Mouse (Mus musculus): Measurements from ENCODE around the gene Lpcat4.

Gene Lpcat4

DNA sequence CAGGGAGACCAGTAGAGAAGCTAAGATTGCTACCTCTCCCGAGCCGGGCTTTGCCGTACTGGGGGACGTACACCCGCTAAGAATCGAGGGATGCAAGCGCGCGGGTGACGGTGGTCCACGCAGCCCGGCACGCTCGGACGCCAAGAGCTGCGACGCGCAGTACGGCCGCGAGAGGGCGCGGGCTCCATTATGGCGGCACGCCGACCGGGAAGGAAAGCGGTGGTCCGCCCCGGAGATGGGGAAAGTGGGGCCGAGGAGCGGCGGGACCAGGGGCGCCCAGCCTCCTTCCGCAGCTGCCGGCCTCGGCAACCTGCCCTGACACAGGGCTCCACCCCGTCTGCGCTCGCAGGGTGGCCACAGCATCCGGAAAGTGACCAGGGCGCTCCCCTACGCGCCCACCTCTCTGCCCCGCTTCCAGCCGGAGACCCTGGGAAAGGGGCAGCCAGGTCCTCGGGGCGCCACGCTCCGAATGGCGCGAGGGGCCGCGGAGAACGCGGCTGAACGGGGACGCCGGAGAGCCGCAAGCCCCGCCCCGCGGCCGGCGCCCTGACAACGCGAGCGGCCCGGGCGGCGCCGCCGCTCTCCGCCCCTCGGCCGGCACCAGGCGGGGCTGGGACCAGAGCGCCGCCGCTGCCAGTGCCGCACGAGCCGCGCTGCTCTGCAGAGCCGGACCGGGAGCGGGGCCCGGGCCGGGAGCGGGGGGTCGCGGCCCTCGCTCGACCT lies at the start of gene Lpcat4:
Gene Lpcat4 (plus strand): TSS at position 257 of the 723 bp plus-strand sequence.
- DNase-seq: peak; percentile 97

DNA sequence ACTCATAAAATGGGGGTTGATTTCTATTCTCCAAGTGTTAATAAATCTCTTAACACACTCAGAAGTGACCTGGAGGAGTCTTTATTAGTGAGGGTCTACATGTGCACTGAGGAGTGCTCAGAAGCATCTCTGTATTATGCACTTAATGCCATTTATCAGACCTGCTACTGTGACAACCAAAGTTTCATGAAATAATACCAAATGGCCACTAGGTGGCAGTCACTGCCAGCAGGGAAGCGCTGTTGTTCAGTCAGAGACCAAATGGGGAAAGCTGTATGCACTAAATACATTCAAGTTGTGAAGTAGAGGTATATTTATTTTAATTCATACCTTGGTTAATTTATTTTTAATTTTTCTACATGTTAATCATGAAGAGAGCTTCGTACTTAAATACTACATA lies 42.4 kb upstream of the Lpcat4 start:
- peak; percentile 56 to 66 for DNase-seq

DNA sequence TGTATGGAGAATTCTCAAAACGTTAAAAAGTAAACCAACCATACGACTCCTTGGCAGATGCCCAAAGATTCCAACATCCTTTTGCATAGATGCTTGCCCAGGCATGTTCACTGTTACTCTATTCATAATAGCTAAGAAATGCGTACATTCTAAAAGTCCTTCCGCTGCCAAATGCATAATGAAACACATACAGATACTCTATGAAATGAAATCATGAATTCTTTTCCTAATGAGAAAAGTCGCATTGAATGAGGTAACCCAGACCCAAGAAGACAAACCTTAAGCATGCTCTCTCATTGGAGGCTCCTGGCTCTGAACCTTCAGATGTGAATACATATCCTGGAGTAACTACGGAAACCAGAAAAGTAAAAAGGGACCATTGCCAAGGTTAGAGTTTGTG lies 36.2 kb upstream of the Lpcat4 start:
- no peak for DNase-seq

DNA sequence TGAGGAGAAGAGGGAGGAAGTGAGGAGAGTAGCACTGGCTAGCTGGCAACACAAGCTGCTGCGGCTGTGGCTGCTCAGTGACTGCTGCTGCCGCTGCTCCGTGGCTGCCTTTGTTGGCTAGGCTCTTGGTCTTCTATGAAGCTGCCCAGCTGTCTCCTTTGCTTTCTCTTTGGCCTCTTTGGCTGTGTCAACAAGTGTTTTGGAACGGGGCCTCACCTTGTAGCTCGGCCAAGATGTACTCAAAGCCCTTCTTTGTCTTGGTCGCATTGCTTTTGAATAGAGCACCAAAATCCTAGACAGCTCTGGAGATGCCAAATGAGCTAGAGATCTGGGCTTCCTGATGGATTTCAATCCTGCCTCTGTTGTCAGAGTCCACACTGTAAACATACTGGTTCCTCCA lies 29.1 kb upstream of the Lpcat4 start:
- DNase-seq: peak; percentile 50 to 68

DNA sequence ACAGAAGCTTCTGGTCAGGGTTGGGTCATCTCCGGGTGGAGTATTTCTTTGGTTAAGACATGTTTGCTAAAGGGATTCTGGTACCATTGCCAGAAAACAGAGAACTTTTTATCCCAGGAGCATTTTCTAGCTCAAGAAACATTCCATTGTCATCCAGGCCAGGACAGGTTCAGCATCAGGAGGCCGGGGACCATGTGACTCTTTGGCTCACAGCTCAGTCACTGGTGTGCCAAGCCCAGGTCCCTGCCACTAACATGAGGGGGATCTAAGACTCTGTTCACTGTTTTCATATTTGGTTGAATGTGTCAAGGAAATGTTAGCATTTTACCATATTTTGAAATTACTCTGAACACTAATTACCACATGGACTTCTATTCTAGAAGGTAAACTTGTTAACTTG lies 28.6 kb upstream of the Lpcat4 start:
- DNase-seq: peak in 1 of 2 experiments; percentile 4

DNA sequence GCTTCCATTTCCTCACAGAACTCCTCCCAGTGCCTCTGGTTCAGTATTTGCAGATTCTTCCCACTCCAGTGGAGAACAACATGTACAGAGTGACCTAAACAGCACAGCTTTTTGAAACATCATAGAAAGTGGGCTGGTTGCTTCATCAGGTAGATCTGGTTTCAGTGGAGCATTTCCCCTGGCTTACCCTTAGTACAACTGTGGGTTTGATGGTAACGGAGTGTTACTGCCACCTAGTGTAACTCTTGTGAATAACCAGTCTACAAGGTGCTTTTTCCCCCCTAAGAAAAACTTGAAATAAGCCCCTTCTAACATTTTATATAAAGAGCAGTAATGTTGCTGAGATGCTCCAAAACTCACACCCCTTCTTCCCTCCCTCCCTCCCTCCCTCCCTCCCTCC lies 23.3 kb upstream of the Lpcat4 start:
- peak; percentile 28 to 40 for DNase-seq

DNA sequence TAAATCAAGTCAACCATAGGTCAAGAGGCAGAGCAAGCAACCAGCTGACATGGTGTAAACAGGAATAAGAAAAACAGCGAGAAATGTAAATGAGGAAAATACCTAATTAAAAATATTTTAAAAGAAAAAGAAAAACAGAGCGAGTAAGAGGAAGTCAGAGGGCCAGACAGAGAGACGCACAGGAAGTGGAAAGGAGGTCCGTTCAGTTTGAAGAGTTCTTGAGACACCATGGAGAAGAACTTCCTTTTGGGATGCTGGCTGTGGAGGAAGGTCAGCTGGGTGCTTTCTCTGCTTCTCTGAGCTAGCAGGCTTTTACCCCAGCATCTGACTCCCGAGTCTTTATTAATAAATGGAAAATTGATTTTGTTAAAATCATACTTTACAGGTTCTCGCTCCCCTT lies 21.7 kb upstream of the Lpcat4 start:
- no peak for DNase-seq

DNA sequence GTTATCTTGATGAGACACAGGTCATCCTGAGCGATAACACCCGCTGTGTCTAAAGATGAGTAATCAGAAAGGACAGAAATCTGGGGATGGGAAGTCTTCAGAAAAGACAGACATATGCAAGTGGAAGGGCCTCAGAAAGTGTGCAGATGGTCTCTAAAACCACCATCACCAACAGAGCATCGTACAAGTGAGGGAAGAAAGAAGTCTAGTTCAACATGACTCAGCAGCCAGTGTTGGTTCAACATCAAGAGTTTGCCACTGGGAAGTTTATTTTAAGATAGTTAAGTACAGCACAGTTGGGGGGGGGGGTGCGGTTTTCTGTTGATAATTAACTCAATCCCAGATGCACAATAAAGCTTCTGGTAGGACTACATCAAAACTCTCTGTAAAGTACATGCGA lies 18.4 kb upstream of the Lpcat4 start:
- DNase-seq: no peak

DNA sequence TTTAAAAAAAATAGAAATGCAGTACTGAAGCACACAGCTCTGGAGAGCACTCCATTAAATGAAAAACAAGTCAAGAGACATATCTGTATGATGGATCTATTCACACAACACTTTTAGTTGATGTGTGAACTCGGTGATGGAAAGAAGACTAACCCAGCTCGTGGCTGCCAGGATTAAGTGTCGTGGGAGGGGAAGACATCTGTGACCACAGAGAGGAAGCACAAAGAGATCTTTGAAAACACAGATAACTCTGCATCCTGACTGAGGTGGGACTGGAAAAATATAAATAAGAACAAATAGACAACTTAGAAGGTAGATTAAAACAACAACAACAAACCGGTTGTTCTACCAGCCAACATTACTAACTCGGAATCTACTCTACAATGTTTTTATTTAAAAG lies 16.7 kb upstream of the Lpcat4 start:
- DNase-seq: no peak

DNA sequence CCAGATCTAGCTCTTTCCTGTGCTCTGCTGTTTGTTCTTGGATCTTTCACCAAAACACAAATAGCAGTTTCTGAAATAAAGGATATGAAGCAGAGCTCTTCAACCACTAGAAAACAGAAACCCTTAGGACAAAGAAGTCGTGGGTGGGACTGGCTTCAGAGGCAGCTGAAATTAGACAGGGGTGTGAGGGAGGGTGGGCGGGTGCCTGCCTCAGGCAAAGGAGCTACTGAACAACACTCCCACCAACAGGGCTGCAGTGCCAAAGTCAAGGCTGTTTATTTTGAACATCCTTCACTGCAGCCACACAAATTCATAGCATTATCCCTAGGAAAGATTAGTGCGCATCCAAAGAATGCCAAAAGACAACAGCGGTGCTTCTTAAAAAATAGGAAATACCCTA lies 14.9 kb upstream of the Lpcat4 start:
- DNase-seq: no peak

DNA sequence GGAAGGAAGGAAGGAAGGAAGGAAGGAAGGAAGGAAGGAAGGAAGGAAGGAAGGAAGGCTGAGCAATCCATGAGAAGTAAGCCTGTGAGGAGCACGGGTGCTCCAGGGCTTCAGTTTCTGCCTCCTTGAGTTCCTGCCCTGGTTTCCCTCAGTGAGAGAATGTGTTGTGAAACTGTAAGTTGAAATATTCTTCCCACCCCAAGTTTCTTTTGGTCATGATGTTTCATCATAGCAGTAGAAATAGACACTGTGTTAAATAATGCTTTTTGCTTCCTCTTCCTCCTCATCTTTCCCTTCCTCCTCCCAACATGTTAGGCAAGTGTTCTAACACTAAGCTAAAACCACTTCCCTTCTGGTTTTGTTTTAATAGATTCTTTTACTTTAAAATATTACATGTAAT lies 6.6 kb upstream of the Lpcat4 start:
- DNase-seq: no peak

DNA sequence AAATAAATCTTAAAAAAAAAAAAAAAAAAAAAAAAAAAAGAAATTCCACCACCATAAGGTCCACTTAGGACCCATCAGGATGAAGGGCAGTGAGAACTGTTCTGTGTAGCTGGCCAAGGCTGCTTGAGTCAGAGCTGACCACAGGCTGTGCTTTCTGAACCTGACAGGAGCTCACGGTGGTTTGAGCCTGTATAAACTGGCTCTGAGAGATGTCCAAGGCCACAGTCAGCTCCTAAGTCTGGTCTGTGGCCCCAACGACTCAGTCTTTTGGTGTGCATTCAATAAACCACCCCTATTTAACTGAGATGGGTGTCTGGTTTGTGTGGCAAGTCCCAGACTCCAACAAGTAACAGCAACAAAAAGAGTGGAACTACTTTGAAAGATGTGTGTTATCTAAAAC lies 2.6 kb upstream of the Lpcat4 start:
- DNase-seq: no peak

DNA sequence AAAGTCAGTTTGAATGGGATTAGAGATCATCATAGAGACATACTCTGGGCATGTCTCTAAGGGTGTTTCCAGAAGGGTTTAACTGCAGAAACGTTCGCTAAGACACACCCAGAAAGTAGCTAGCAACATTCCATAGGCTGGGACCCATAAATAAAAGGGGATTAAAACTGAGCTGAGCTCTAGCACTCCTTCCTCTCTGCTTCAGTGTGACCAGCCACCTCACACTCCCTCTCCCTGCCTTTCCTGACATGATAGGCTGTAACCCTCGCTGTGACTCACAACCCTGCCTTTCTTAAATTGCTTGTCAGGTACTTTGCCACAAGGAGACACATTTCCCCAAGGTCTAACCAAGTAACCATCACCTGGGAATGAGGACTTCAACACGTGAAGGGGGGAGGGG lies 1.3 kb upstream of the Lpcat4 start:
- no peak for DNase-seq

DNA sequence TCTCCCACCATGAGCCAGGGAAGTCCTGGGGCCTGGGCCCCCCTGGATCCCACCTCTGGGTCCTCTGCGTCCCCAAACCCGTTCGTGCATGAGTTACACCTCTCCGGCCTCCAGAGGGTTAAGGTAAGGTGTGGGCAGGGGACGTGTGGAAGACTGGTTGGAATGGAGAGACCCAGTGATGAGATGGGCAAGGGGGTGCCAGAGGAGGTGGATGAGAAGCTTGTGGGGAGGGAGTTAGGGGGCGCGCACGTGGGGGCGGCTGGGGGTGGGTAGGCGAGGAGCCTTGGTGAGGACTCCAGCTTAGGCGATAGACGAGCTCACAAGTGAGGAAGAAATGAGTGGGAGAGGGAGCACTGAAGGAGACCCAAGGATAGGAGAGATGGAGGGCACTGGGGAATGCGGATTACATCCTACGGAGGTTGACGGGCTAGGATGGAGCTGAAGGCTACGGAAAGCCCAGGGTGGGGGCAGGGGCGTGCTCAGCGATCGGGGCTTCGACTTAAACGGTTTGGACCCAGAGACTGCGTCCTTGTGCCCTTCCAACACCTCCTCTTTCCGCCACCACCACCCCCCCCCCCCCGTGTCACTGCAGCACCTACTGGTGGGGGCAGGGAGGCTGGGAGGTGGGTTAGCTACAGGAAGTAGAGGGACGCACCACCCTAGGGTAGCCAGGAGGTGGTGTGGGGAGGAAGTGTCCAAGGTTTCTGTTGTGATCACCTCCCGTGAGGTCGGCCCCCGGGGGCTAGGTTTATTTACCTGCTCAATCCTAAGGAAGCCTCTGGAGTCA lies 860 bp downstream of the Lpcat4 start:
- DNase-seq: peak; percentile 57 to 71

DNA sequence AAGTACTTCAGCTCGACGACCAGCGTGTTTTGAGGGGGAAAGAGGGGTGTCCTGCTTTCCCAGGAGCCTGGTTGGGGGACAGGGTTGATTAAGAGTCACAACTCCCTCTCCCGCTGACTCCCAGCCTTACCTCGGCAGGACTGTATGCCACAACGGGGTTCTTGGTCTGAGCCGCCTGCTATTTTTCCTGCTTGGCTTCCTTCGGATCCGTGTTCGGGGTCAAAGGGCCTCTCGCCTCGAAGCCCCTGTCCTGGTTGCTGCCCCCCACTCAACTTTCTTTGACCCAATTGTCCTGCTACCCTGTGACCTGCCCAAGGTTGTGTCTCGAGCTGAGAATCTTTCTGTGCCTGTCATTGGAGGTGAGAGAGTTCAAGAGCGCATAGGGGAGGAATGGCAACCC lies 2.5 kb downstream of the Lpcat4 start:
- no peak for DNase-seq

DNA sequence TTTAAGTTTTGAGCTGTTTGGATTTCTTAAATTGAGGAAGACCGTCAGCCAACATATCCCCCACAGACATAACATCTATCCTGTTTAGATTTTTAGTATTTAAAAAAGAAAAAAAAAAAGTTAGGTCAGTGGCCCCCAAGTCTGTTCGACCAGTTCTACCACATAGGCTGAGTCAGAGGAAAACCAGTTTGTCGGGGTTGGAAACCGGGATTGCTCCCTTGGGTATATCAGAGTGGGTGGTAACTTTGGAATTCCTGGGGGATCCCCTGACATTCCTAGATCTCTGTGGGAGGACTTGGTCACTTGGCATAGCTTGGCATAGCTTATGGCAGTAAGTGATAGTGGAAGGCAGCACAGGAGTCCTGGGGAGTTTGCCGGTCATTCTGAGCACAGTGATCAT lies 6.0 kb downstream of the Lpcat4 start:
- DNase-seq: no peak

DNA sequence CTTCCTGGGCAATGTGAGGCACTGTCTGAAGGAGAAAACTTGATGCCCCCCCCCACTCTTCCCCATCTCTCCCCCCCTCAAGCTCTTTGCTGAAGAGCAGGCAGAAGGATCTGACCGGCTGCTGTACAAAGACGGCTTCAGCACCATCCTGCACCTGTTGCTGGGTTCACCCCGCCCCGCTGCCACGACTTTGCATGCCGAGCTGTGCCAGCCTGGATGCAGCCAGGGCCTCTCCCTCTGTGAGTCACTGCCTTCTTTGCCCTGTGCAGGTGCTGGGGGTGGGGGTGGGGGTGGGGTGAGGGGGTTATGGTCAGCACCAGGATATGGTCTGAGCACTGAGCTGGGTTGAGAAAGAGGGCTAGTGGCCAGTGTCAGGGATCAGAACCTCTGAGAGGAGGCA lies 6.9 kb downstream of the Lpcat4 start:
- no peak for DNase-seq

DNA sequence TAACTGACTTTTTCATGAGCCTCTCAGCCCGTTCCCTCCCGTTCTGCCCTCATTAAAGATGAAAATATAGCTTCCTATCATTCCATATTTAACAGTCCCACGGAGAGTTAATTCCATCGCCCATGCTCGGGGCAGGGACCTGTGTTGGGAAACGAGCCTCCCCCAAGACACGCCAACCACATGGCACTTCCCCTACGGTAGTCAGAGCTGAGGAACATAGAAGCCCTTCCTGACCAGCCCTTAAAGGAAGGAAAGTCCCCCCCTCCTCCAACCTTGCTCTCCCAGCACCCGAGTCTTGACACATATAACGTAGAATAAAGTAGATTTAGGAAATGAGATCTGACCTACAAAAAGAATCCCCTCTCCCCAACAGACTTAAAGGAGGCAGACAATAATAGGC lies 8.1 kb downstream of the Lpcat4 start:
- DNase-seq: no peak

DNA sequence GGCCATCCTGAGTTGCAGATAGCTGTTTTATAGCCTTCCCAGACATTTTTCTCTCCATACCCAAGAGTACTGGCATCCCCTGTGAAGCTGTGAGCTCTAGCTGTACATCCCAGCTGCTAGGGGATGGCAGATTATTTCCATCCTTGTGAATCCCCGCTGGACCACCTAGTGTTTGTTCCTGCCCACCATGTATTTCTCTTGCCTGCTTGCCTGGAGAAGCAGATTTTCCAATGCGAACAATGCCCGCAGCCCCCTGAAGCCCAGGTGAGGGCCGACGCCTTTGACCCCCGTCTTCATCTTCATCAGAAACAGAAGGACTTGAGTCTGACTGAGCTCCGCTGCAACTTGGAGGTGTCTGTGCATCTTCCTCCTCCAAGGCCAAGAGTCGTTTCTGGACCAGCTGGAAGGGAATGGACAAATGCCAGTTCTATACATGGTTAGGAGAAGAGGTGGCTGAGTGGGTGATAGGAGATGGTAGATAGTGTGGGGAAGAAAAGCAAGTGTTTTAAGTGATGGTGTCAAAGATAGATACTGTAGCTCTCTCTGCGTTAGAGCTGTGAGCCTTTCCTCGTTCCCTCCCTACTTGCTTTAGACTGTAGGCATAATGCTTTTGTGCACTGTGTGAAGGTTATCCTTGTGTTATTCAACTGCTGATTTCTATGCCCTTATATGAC lies 10.6 kb downstream of the Lpcat4 start:
- DNase-seq: no peak

DNA sequence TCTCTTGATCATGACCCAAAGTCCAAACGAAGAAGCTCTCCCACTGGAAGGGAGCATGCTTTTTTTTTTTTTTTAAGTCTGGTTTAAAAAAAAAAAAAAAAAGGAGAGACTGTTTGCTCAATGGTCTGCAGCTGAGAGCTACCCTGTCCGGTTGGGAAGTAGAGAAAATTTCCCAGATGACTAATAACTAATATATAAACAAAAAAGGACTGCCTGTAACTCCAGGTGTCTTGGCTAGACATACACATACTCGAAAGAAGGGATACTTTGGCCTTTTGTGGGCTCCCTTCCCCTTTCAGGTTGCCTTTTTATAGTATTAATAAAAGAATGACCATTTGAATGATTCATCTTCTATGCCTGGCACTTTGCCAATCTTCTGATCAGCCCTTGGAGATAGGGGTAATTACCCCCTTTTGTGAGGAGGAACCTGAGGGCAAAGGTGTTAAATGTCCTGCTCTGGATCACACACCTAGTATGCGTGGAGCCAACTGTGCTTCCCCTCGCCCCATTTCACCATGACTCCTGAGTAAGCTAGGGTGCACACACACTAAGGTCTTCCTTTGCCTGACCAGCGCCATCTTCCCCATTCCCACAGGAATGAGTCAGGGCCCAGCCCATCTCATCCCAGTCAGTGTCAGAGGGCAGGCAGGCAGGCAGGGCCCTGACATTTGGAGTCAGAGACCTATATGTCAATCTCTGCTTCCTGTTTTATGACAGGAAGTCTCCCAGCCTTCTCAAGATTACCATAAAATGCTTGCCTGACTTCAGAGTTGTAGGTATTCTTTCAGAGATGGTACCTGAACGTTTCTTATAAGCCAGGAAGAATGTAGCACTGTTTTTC lies 15.6 kb downstream of the Lpcat4 start:
- DNase-seq: no peak

DNA sequence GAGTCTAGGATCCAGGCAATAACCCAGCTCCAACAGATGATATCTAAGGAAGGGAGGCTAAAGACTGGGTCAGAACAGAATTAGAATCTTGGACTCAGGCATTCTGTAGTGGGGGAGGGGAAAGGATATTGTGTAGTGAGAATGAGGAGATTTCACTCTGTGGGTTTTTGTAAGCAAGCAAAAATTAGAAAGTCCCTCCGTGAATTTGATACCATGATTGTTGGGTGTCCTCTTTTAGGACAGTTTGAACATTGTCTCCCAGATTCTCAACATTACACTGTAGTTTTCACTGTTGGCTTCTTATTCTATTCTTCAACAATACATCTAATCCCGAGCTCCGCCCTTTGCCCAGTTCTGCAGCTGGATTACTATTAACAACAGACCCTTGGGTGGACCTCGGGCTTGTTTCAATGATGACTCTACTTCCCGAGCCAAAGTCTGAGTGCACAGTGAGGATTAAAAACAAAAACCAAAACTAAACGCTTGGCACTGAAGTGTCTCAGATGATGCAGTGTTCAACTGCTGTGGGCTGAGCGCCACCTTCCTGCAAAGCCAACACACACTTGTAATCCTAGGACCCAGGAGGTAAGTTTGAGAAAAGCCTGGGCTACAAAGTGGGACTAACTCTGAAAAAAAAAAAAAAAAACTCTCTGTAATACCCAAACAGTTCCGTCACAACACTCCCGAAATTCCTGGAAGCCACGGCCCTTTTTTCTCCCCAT lies 20.1 kb downstream of the Lpcat4 start, which contains the start of gene Nutm1:
Gene Nutm1 (minus strand): TSS at position 51 of the 722 bp plus-strand sequence.
- no peak for DNase-seq

All from cerebellum, postnatal 14 days (tissue).